Mouse (Mus musculus) ES-Bruce4 (cell line): ENCODE data around the gene Rex1bd.

ENCODE experiments used
- CTCF ChIP-seq: IDR thresholded peaks from one replicate; pipeline ENCODE4 v1.8.1; 2011; ENCODE audit warnings: low read depth, low read length
- EP300 ChIP-seq: IDR thresholded peaks from 2 replicates; pipeline ENCODE4 v1.6.1; 2011; ENCODE audit warnings: low read depth, low read length; ENCODE audit not compliant: insufficient read depth
- POLR2A ChIP-seq: IDR thresholded peaks from one replicate; pipeline ENCODE4 v1.8.1; 2011; ENCODE audit warnings: low read length; ENCODE audit not compliant: insufficient read depth

GRCm38 (mm10) chr8:70494416-70494945, 12.1 kb downstream of the Rex1bd start:
- TF ChIP-seq CTCF (no peak), POLR2A (no peak), EP300 (no peak)
